Mouse (Mus musculus): ENCODE data around the gene Meltf. TPM values are rescaled to one million over a fixed set of nuclear protein-coding genes. Genes with fewer than 3 reads are reported as not detected.
A peak's percentile ranks its signal among the peaks of the same experiment; 100 is the strongest.

Meltf gene
- total RNA-seq, 1 experiment from 2014 or later = not detected

DNA sequence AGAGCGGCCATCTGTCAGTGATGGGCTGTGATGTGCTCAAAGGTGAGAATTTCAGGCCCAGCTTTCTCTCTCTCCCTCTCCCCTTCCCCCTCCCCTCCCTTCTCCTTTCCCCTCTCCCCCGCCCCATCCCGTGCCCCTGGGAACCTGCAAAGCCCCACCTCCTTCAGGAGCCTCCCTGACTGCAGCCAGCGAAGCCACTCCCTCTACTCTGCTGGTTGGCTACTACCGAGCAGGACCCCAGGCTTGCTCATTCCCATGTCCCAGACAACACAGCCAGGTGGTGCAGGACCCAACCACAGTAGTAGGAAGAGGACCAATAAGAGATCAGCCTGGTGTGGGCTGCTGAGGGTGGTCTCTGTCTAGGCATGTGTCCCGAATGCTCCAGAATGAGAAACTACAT, 5.3 kb downstream of the Meltf start:
- ATAC-seq (ENCODE audit: extremely low read depth, insufficient number of reproducible peaks, low FRiP score, poor library complexity, severe bottlenecking) = no peak

DNA sequence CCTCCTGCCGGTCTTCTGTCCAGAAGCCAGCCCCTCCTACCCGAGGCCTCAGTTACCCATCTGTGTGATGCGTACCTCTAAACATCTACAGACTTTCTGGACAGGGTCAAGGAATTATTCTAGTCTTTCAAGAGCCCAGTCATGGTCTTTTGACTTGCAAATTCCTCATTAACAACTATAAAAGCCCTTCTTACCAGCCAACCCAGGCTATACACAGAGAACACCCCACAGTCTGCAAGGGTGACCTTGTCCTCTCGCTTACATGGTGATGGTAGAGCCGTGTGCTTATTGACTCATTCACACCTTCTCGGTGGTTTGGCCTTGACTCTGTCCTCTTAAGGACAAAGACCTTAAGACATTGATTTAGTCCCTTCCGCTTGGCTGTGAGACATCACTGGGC, 12.3 kb downstream of the Meltf start:
- ATAC-seq (ENCODE audit: extremely low read depth, insufficient number of reproducible peaks, low FRiP score, poor library complexity, severe bottlenecking) = no peak

DNA sequence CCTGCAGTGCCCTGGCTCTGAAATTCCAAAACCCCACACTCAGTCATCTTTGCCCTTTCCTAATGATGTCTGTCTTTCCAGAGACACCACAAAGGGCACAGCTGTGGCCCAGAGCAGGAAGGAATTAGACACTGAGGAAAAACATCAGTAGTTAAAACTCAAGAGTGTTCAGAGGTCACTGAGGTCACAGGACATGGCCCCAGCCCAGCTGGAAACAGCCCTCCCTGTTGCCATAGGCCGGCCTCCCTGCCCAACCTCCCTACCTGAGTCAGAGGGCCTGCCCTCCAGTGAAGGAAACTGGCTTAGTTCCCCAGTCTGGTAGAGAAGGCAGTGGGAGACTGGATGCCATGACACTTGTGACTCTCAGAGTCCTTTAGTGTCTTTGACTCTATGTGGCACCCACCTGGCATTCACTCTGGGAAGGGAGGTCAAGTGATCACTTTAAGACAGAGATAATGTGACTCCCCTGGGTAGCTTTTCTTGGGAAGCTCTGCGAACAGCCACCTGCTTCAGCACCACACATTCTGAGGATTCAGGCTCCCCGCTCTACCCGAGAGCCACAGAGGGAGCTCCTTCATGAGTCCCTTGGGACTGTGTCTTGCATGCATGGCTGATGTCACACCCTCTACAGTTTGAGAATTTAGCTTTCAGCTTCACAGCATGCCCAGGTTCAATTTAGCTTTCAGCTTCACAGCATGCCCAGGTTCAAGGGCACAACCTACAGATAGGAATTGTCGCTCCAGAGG, 15.0 kb downstream of the Meltf start:
- no peak for ATAC-seq (ENCODE audit: extremely low read depth, insufficient number of reproducible peaks, low FRiP score, poor library complexity, severe bottlenecking)

GRCm38 (mm10) chr16:31896971-31897774, 18.6 kb downstream of the Meltf start:
- no peak for ATAC-seq (ENCODE audit: extremely low read depth, insufficient number of reproducible peaks, low FRiP score, poor library complexity, severe bottlenecking)

DNA sequence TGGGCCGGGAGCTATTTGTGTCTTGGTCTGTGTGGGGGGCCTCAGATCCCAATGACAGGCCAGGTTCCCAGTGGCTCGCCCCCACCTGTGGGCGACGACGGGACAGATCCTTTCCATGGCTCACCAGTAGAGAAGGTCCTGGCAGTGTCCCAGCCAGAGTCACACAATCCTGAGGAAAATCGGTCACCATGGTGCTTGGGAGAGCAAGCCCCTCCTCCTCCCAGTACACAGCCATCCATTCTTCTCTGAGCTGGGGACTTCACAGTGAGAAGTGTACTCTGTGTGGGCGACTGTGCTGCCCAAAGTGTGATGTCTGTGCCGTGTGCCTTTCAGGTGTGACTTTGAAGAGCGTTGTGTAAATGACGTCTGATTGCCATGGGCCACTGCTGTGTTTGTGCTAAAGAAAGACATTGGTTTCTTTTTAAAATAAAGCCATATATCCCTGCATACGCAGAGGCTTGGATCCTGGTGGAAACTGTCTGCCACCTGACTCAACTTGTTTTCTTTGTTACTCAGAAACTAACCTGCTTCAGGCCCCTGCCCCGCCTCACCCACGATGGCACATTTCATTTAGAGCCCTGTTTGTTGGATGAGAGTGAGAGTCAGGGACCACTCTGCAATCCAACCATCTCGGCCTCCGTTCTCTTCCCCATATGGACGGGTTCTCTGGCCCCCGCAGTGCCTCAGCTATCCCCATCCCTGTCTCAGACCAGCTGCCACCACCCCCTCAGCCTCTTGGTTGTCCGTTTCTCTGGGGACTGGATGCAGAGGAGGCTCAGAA, 20.1 kb downstream of the Meltf start:
- no peak for ATAC-seq (ENCODE audit: extremely low read depth, insufficient number of reproducible peaks, low FRiP score, poor library complexity, severe bottlenecking)

- no peak for ATAC-seq (ENCODE audit: extremely low read depth, insufficient number of reproducible peaks, low FRiP score, poor library complexity, severe bottlenecking)
These were observed 23.3 kb downstream of the Meltf start for GRCm38 (mm10) chr16:31901886-31902285.

- no peak for ATAC-seq (ENCODE audit: extremely low read depth, insufficient number of reproducible peaks, low FRiP score, poor library complexity, severe bottlenecking)
These were observed 24.6 kb downstream of the Meltf start for GRCm38 (mm10) chr16:31903239-31903638.

- no peak for ATAC-seq (ENCODE audit: extremely low read depth, insufficient number of reproducible peaks, low FRiP score, poor library complexity, severe bottlenecking)
These were observed 26.7 kb downstream of the Meltf start for GRCm38 (mm10) chr16:31905331-31905730.

DNA sequence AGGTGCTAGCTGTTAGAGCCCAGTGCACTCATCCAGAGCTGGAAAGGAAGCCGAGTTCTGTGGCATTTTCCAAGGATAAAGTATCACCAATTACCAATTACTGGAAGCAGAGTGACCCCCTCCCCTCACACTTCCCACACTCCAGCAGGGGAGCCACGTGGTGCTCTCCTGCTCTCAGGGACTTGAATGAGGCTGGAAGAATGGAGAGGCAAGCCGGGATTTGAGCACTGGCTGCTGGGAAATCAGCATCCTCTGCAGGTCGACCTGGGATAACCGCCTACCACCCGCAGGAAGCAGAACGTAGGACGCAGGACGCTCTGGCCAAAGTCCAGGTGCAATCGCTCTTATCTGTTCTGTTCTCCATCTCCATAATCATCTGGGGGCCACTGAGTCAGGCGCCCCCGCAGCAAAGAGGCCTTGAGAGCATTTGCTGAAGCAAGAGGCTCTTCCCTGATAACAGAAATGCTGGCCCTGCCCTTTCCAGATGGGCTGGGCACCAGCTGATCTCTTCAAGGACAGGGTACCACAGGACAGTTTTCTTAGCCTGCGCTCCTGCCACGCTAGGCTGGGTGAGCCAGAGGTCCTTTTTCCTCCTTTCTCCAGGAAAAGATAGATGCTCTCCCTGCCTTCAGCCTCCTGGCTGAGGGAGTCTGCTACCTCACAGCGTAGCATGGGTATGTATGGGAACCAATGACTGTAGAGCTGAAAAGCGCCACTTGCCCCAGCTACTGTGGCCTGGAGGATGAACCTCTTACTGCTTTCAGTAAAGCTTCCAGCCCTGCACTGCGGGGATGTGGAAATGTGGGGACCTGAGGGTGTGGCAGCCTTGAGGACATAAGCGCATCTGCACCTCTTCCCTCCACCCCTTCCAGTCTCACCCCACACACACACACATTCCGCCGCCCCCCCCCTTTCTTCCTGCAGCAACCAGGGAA, 27.5 kb downstream of the Meltf start:
- ATAC-seq (ENCODE audit: extremely low read depth, insufficient number of reproducible peaks, low FRiP score, poor library complexity, severe bottlenecking) = no peak

- no peak for ATAC-seq (ENCODE audit: extremely low read depth, insufficient number of reproducible peaks, low FRiP score, poor library complexity, severe bottlenecking)
These were observed 28.3 kb downstream of the Meltf start for GRCm38 (mm10) chr16:31906896-31907295.

- ATAC-seq (ENCODE audit: extremely low read depth, insufficient number of reproducible peaks, low FRiP score, poor library complexity, severe bottlenecking) = no peak
These were observed 30.3 kb downstream of the Meltf start for GRCm38 (mm10) chr16:31908959-31909358.

GRCm38 (mm10) chr16:31910281-31910847, 31.8 kb downstream of the Meltf start:
- no peak for ATAC-seq (ENCODE audit: extremely low read depth, insufficient number of reproducible peaks, low FRiP score, poor library complexity, severe bottlenecking)

DNA sequence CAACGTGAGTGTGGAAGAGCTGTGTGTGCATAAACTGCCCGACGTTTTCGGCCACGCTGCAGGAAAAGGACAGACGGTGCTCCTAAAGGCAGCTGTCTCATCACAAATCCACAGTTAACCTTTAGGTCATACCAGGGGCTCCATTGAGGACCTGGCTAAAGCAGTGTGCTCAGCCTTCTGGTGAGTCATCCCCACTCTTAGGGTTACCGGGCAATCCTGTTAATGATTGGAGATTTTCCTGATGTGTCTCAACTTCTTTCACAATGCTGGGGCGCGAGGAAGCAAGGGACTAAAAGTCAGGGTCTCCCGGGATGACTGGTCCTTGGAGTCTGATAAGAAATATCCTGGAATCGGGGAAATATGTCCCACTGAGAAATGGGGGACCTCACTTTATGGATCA, 39.2 kb downstream of the Meltf start:
- ATAC-seq (ENCODE audit: extremely low read depth, insufficient number of reproducible peaks, low FRiP score, poor library complexity, severe bottlenecking) = no peak

GRCm38 (mm10) chr16:31918248-31918724, 39.7 kb downstream of the Meltf start:
- ATAC-seq (ENCODE audit: extremely low read depth, insufficient number of reproducible peaks, low FRiP score, poor library complexity, severe bottlenecking) = 0 out of 2 replicates have a peak, but pooled peaks have one; percentile 48

DNA sequence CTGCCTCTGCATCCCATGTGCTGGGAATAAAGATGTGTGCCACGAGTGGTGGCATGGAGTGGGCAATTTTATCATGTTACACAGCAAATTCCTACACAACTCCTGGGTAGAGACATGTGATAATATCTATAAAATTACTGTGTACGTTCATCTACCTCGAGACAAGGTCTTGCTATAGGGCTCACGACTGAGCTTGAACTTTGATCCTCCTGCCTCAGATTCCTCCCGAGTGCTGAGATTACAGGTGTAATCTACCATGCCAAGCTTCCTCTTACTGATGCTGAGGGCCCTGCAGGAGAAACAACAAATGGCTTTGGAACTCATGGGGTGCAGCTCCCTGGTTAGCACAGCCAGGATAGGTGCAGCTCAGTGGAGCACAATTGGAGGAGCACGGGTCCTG, 45.8 kb downstream of the Meltf start:
- ATAC-seq (ENCODE audit: extremely low read depth, insufficient number of reproducible peaks, low FRiP score, poor library complexity, severe bottlenecking) = no peak

- ATAC-seq (ENCODE audit: extremely low read depth, insufficient number of reproducible peaks, low FRiP score, poor library complexity, severe bottlenecking) = no peak
These were observed 47.5 kb downstream of the Meltf start for GRCm38 (mm10) chr16:31926091-31926490.

DNA sequence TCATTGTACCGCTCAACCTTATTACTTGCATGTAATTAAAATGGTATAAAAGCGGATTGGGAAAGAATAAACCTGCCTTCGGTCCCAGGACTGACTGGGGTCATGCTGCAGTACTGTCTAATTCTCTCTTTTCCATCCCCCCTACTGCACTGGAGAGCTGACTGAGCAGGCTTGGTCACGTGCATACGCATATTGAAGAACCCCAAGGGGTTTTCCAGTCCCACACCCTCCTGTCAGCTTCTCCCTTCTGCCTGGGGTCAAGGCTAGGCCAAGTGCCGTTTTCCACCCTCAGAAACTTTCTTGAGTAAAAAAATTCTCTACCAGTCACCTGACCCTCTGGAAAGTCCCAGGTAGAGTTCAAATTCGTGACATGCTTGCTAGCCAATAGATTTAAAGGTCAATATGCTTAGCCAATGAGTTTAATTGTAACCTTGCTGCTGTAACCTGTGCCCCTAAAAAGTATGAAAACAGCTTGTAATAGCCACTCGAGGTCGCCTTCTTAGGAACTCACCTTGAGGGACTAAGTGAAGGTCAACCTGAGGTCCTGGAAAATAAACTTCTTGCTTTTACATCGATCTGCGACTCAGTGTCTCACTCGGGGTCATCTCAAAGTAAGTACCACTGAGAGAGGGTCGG, 48.1 kb downstream of the Meltf start:
- ATAC-seq (ENCODE audit: extremely low read depth, insufficient number of reproducible peaks, low FRiP score, poor library complexity, severe bottlenecking) = no peak

- ATAC-seq (ENCODE audit: extremely low read depth, insufficient number of reproducible peaks, low FRiP score, poor library complexity, severe bottlenecking) = no peak
These were observed 48.8 kb downstream of the Meltf start for GRCm38 (mm10) chr16:31927412-31927811.

All from neutrophil, adult 5-6 weeks (primary cell).